Mouse (Mus musculus): ENCODE measurements around the gene Psmc5. TPM values are rescaled to one million over a fixed set of nuclear protein-coding genes. Genes with fewer than 3 reads are reported as not detected.

Psmc5 gene
- 291 and 312 TPM in 2 replicates for polyA plus RNA-seq (2015; fragmentation: Nextera tagmentation; extraction: Ambion mirVana)

DNA sequence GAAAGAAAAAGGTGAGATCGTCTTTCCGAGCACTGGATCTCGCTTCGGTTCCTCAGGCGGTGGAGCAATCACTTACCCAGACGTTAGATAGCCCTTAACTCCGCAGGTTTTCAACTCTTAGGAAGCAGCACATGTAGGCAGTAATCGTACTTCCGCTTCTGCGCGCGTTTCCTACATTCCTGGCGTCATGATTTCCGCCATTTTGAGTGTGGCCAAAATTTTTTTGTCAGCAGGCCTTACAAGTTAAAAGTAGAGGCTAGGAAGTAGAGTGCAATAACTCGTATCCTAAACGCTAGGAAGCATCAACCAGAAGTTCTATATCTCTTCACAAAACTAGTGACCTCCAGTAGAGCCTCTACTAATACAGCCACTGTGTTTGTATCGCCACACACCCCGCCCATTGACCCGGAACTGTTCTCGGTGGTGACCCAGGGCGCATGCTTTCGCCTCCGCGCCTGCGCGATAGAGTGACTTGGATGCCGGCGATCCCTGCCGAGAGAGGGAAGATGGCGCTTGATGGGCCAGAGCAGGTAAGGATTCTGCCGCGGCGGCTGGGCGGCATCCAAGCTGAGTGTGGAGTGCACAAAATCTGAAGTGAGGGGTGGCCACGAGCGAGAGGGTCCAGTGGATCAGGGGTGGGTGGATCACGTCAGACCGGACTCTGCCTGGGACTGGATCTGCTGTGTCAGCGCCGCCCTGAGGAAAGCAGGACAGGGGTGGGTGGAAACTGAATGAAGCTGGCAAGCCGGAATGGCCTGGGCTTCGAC lies at the start of gene Psmc5, which contains the start of gene Ftsj3:
Gene Psmc5 (plus strand): TSS at position 470 of the 767 bp plus-strand sequence.
Gene Ftsj3 (minus strand): TSS at position 395 of the 767 bp plus-strand sequence.

DNA sequence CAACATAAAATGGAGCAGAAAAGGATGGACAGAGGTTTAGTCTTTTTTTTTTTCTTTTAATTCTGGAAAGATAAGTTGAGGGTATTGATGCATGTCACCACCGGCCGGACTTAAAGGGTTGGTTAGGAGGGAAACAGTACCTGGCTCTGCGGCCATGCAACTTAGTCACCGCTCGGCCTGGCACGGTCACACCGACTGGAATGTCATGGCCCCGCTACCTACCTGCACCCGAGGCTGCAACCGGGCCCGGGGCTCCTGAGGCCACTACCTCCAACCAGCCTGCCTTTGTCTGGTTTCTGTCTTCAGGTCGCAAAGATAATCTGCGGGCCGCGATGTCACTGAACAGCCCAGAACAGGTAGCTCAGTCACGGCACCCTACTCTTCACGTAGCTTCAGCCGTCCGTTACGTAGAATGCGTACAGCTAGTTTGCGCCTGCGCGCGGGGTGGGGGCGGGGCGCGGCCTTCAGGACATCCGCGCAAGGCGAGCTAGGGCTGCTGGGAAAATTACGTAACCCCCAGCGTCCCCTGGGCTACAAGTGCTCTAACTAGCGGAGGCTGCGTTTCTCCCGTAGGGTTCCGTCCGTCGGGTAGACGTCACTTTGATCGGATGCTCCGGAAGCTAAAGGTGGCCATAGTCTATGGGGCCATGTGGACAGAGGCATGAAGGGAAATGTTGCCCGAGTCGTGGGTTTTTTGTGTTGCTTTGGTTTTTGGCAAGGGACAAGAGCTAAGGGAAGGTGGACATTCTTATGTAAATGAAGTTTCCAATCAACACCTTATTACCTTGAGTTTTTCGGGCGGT lies 39.8 kb upstream of the Psmc5 start, which contains the start of gene Ccdc47:
Gene Ccdc47 (minus strand): TSS at position 418 of the 803 bp plus-strand sequence.

DNA sequence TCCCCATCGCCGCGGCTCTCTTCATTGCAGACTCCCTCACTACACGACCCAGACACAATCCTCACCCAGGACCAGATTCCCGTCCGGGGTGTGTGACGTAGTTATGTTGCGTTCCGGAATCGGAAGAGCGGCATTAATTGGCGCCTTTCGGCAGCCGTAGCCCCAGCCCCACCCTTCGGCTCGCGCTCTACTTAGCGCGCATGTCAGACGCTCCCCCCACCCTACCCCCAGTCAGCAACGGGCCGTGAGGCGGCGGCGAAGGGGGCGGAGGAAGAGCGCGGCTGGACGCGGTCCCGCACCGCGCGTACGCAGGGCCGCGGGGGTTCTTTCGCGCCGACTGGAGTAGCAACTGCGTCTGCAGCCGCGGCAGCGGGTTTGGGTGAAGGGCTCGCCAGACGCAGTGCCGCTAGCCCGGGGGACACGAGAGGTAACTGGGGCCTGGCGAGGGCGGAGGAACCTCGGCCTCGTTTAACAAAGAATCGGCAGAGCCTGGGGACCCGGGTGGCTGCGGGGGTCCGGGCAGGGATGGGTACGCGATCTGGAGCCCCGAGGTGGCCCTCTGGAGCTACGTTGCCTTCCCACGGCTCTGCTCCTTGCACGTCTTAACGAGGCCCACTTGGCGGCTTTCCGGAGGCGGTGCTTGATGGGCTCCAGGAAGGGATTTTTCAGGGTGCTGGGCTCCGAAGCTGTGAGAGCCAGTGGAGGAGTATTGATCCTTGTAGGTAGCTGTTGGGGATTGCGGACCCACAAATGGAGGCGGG lies 39.0 kb upstream of the Psmc5 start, which contains the start of gene Ddx42:
Gene Ddx42 (plus strand): TSS at position 197 of the 761 bp plus-strand sequence.

DNA sequence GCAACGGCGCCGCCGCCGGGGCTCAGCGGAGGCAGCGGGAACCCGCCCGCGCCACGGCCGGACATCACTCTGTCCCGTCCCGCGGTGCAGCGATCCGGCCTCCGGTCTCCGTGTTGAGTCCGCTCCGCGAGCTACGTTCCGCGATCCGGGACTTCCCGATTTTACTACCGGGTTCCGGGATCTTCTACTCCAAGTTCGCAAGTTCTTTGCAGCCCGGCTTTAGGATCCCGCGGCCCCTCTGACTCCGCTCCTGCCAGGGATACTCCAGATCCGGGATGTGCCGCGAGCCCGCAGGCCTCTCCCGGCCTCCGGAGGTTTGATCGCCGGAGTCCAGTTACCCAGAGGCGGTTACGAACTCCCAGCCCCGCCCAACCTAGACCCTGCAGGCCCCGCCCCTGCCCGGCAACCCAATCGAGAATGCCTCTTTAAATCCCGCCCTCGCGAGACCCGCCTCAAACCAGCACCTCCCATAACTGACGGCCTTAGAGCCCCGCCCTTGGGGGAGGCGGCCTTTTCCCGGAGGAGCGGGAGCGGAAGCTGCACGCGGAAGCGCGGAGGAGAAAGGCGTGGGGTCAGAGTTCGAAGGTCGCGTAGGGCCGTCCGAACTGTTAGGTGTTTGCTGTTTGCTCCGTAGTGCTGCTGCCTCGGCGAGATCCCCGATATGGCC lies 16.8 kb downstream of the Psmc5 start, which contains the start of gene Smarcd2:
Gene Smarcd2 (minus strand): TSS at position 329 of the 667 bp plus-strand sequence.

DNA sequence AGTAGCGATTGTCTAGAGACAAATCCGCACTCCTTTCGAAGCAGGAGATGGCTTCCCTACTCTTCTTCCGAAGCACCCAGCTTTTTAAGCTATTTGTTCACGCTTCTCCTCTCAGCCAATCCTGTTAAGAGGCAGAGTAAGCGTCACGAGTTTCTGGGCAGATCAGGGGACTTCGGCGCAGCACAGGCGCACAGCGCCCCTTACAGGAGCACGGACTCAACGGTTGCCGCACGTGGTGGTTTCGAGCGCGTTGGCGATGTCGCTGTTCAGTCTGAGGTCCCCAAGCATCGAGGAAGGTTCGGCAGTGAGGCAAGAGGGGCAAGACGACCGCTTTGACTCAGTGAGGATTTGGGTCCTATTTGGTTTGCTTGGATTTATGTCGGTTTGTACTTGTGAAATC lies 20.5 kb downstream of the Psmc5 start, which contains the start of gene Tcam1:
Gene Tcam1 (plus strand): TSS at position 219 of the 400 bp plus-strand sequence.

DNA sequence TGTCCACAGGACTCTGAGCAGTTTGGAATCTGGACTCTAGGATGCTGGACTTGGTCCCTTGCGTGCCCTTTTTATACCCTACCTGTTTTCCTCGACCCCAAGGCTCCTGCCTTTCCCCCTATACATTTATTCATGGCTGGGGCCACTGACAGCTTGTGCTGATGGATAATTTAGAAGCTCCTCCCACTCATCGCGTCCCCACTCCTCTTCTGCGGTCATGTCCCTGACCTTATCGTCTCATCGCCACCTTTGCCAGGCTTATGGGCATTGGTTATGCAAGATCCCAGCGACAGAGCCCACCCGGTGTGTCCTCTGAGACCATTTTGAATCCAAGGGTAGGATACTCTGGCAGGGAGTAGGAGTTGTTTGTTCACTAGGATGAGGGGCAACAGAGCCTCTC lies 45.8 kb downstream of the Psmc5 start, which contains the start of gene Gh:
Gene Gh (minus strand): TSS at position 101 of the 400 bp plus-strand sequence.

Other genes with a start within 250 kb of the Psmc5 start
- 2.5 and 3.9 TPM in 2 replicates for gene Kcnh6, start 248.0 kb upstream of the Psmc5 start, polyA plus RNA-seq (2015; fragmentation: Nextera tagmentation; extraction: Ambion mirVana)
- gene Dcaf7, start 219.3 kb upstream of the Psmc5 start, polyA plus RNA-seq (2015; fragmentation: Nextera tagmentation; extraction: Ambion mirVana), result 117 and 140 TPM in 2 replicates
- gene Taco1, start 190.1 kb upstream of the Psmc5 start, polyA plus RNA-seq (2015; fragmentation: Nextera tagmentation; extraction: Ambion mirVana), result 7.3 and 7.4 TPM in 2 replicates
- 11.0 and 12.1 TPM in 2 replicates for gene Map3k3, start 171.5 kb upstream of the Psmc5 start, polyA plus RNA-seq (2015; fragmentation: Nextera tagmentation; extraction: Ambion mirVana)
- not detected in 2 replicates for gene Gm10840, start 95.3 kb upstream of the Psmc5 start, polyA plus RNA-seq (2015; fragmentation: Nextera tagmentation; extraction: Ambion mirVana)
- 104 and 107 TPM in 2 replicates for gene Limd2, start 95.3 kb upstream of the Psmc5 start, polyA plus RNA-seq (2015; fragmentation: Nextera tagmentation; extraction: Ambion mirVana)
- 24.1 and 24.5 TPM in 2 replicates for gene Strada, start 54.0 kb upstream of the Psmc5 start, polyA plus RNA-seq (2015; fragmentation: Nextera tagmentation; extraction: Ambion mirVana)
- gene Ccdc47, start 39.8 kb upstream of the Psmc5 start, polyA plus RNA-seq (2015; fragmentation: Nextera tagmentation; extraction: Ambion mirVana), result 73.1 and 80.1 TPM in 2 replicates
- gene Ddx42, start 39.2 kb upstream of the Psmc5 start, polyA plus RNA-seq (2015; fragmentation: Nextera tagmentation; extraction: Ambion mirVana), result 52.9 and 54.4 TPM in 2 replicates
- gene Ftsj3, start 75 bp upstream of the Psmc5 start, polyA plus RNA-seq (2015; fragmentation: Nextera tagmentation; extraction: Ambion mirVana), result 26.2 and 28.3 TPM in 2 replicates
- gene Smarcd2, start 16.8 kb downstream of the Psmc5 start, polyA plus RNA-seq (2015; fragmentation: Nextera tagmentation; extraction: Ambion mirVana), result 10.6 and 12.2 TPM in 2 replicates
- 0.14 TPM in 1 of 2 replicates, not detected in the other for gene Tcam1, start 20.5 kb downstream of the Psmc5 start, polyA plus RNA-seq (2015; fragmentation: Nextera tagmentation; extraction: Ambion mirVana)
- not detected in 2 replicates for gene Gh, start 45.7 kb downstream of the Psmc5 start, polyA plus RNA-seq (2015; fragmentation: Nextera tagmentation; extraction: Ambion mirVana)
- 1.5 TPM in 2 replicates for gene Cd79b, start 58.6 kb downstream of the Psmc5 start, polyA plus RNA-seq (2015; fragmentation: Nextera tagmentation; extraction: Ambion mirVana)
- gene Scn4a, start 97.1 kb downstream of the Psmc5 start, polyA plus RNA-seq (2015; fragmentation: Nextera tagmentation; extraction: Ambion mirVana), result 0.04 TPM in 1 of 2 replicates, not detected in the other
- gene Prr29, start 109.3 kb downstream of the Psmc5 start, polyA plus RNA-seq (2015; fragmentation: Nextera tagmentation; extraction: Ambion mirVana), result 0.42 TPM in 1 of 2 replicates, not detected in the other
- gene Icam2, start 131.9 kb downstream of the Psmc5 start, polyA plus RNA-seq (2015; fragmentation: Nextera tagmentation; extraction: Ambion mirVana), result 11.7 and 13.7 TPM in 2 replicates
- 2.3 and 3.3 TPM in 2 replicates for gene Ern1, start 231.7 kb downstream of the Psmc5 start, polyA plus RNA-seq (2015; fragmentation: Nextera tagmentation; extraction: Ambion mirVana)